In the genomic region with DNA sequence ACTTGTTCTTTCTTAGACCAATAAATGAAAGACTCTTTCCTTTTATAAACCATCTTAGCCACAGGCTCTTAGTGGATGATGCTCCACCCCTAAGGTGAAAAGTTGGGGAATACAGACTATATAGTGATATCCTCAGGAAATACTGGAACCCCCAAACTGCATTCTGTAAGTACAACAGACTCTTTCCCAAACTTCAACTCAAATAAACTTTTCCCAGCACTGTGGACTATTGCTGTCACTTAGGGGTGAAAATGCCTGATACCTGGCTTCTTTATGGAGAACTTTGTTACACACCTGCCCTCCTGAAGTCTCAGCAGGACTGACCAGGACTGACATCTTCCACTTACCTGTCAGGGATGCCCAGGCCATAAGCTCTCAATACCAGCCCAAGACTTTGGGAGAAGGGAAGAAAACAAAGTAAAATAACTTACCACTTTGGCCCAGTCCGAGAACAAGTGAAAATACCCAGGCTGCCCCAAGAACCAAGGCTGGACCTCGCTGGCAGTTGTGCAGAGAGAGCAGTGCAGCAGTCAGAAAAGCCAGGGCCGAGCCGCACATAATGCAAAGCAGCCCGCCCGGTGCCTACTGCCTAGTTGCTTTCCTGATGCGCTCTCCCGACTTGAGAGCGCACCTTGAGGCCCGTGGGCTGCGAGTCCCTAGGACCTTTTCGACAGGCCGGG, we compare ENCODE assay signal across 9 mouse cellular contexts. TPM values are rescaled to one million over a fixed set of nuclear protein-coding genes. Genes with fewer than 3 reads are reported as not detected.
A peak's percentile ranks its signal among the peaks of the same experiment; 100 is the strongest.
DNase-seq lines count a peak whose midpoint lies in the region; ATAC-seq and TF ChIP-seq lines count a peak whose summit lies in the region.
"Had no signal": no experiment of that assay in that cellular context is flagged by ENCODE, and none has a peak within 500 bp of the region (broad histone marks: within the 10 kb centered on the region; RNA-seq: fewer than 3 reads in every experiment).

No protein-coding gene starts in this region.

- H3K4me1 ChIP-seq in testis, adult 2 months (ENCODE audit: control insufficient read depth, insufficient read depth, low read length): peaks cover 6% of the 10 kb centered on the region; the same call in 1 of the 2 replicates
- peaks cover 51% of the 10 kb centered on the region for H3K4me1 ChIP-seq in midbrain, embryonic 13.5 days (replicated peaks)

- no peaks in the 10 kb centered on the region for H3K36me3 ChIP-seq in testis, adult 2 months (ENCODE audit: control insufficient read depth, insufficient read depth, low read length)
- H3K36me3 ChIP-seq in midbrain, embryonic 13.5 days: no peaks in the 10 kb centered on the region

- TF ChIP-seq CTCF in testis, adult 2 months (IDR thresholded peaks at IDR 0.05; ENCODE audit: control insufficient read depth, insufficient read depth, insufficient replicate concordance, low read depth, low read length): no peak

- peak overlapping the region; percentile 88 for H3K4me2 ChIP-seq in midbrain, embryonic 13.5 days (replicated peaks)

- WGBS in midbrain, embryonic 13.5 days: 0% methylated on average over 13 of the region's 13 CpGs

- peak; percentile 18 for ATAC-seq in frontal cortex, adult (ENCODE audit: low TSS enrichment)
- peak; percentile 3 for ATAC-seq in inflammation-experienced regulatory T-cells, adult 6 months
- ATAC-seq in midbrain, embryonic 13.5 days: peak; percentile 55
- ATAC-seq in cerebellum, adult (ENCODE audit: insufficient number of reproducible peaks, low FRiP score, low TSS enrichment): no peak

- no peaks in the 10 kb centered on the region for H3K27me3 ChIP-seq in testis, adult 2 months (ENCODE audit: control insufficient read depth, insufficient read depth, low read length)
- no peaks in the 10 kb centered on the region for H3K27me3 ChIP-seq in midbrain, embryonic 13.5 days

- no peak for DNase-seq in frontal cortex, adult 2 months (ENCODE audit: extremely low spot score in 1 of 2, low spot score in 1 of 2)
- DNase-seq in testis, postnatal 10 days (ENCODE audit: low spot score): no peak
- no peak for DNase-seq in retina, embryonic 14.5 days (ENCODE audit: low spot score)

- no peak for TF ChIP-seq POLR2A in testis, adult 2 months (IDR thresholded peaks at IDR 0.05; ENCODE audit: control insufficient read depth, low read depth, low read length)

- no peak overlapping the region for H3K27ac ChIP-seq in testis, adult 2 months (ENCODE audit: control insufficient read depth, insufficient read depth, low read depth, low read length)
- H3K27ac ChIP-seq in midbrain, embryonic 13.5 days: peak overlapping the region; percentile 97

- peak overlapping the region; percentile 59 for H3K4me3 ChIP-seq in testis, adult 2 months (ENCODE audit: control insufficient read depth, low read depth, low read length)
- H3K4me3 ChIP-seq in midbrain, embryonic 13.5 days (replicated peaks): peak overlapping the region; percentile 71
- H3K4me3 ChIP-seq: erythroblast, embryonic 14.5 days had no signal

- peak overlapping the region; percentile 77 for H3K9ac ChIP-seq in midbrain, embryonic 13.5 days (replicated peaks)

- H3K9me3 ChIP-seq in midbrain, embryonic 13.5 days: no peaks in the 10 kb centered on the region

RNA-seq across cellular contexts. Expression of a gene that starts 1.2 kb away (rescaled TPM):
- polyA plus RNA-seq in frontal cortex, adult 2 months (2012; rRNA removed): 15.2 and 16.3 TPM in 2 replicates
- polyA plus RNA-seq in testis, adult 2 months (2012; rRNA removed): 0.11 and 0.15 TPM in 2 replicates
- polyA plus RNA-seq in inflammation-experienced regulatory T-cells, adult 6 months (2017; shearing (Covaris generic)): 10 to 100 TPM; 15.3 to 29.8 (median 19.5) TPM
- 17.1 and 17.5 TPM in 2 replicates for polyA plus RNA-seq in midbrain, embryonic 13.5 days (2015; fragmentation: Nextera tagmentation; extraction: Ambion mirVana)
- polyA plus RNA-seq: erythroblast, embryonic 14.5 days had no signal

Comparison
In these comparisons a context has a peak if more than half of its experiments do, and no peak if none do; other contexts are left out.
1. RNA of a gene that starts 1.2 kb away (polyA plus RNA-seq): 15.3 to 29.8 TPM in inflammation-experienced regulatory T-cells, adult 6 months, 17.1 to 17.5 TPM in midbrain, embryonic 13.5 days and 15.2 to 16.3 TPM in frontal cortex, adult 2 months; 0.11 to 0.15 TPM in testis, adult 2 months; every median in the first group is over 10 times any median in the second.